Mouse (Mus musculus) kidney, adult 8-10 months (tissue): ENCODE measurements at regions not wholly inside any gene's neighbourhood (a gene's known extent, or its start where the extent isn't known, plus 50 kb on each side); places are given as distances from the start of the nearest gene placed in this dataset.

Experiments used
- DNase-seq, 2 experiments: peaks; one replicate each; pipeline ENCODE4 v3.0.0; 2022

GRCm38 (mm10) chr8:89634864-89635263, 590.9 kb upstream of the Sall1 start:
- no peak for DNase-seq

- DNase-seq: no peak
These were observed 588.3 kb upstream of the Sall1 start for GRCm38 (mm10) chr8:89632304-89632703.

DNA sequence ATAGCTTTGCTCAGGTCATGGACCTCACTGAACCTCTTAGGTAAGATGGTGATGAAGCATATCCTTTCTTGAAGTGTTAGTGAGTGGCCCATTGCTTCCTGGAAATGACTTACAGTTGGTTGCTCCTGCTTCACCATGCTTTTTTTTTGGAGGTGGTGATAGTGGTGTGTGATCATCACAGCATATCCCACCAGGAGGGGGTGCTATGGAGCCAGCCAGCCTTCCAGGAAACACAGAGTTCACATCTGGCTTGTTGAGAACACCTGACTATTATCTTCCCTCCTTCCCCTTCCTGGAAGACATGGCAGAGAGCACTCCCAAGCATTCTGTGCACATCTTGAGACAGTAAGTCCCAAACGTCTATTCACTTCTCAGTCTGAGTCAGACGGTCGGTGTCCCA, 586.6 kb upstream of the Sall1 start:
- DNase-seq: peak; percentile 4 to 24

- no peak for DNase-seq
These were observed 574.1 kb upstream of the Sall1 start for GRCm38 (mm10) chr8:89618089-89618488.

DNA sequence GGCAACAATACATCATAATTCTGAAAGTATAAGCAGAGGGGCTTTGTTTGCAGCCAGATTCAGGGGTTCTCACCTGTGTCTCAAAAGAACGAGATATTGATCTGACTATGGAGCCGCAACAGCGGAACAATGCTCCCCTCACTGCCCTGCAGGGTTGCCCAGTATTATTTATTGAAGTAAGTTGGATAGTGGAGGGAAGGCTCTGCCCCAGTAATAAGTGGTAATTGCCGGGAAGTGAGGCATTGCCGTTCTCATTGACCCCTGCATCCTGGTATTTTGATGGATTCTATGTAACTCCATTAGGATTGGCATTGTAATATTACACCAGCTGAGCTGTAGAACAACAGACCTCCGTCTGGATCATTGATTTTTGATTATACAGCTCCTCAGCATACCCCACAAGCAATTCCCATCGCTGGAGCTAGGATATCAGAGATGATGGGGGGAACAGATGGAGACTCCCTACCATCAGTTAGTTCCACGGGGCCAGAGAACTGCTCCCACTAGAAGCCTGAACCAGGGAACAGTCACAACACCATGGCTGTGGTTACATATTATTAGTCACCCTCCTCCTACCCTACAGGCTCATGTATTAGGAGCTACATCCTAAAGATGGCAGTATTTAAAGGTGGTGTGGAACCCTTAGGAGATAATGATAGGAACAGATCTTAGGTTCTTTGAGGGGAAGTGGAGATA, 572.0 kb upstream of the Sall1 start:
- DNase-seq: no peak

- no peak for DNase-seq
These were observed 565.1 kb upstream of the Sall1 start for GRCm38 (mm10) chr8:89609074-89609473.

DNA sequence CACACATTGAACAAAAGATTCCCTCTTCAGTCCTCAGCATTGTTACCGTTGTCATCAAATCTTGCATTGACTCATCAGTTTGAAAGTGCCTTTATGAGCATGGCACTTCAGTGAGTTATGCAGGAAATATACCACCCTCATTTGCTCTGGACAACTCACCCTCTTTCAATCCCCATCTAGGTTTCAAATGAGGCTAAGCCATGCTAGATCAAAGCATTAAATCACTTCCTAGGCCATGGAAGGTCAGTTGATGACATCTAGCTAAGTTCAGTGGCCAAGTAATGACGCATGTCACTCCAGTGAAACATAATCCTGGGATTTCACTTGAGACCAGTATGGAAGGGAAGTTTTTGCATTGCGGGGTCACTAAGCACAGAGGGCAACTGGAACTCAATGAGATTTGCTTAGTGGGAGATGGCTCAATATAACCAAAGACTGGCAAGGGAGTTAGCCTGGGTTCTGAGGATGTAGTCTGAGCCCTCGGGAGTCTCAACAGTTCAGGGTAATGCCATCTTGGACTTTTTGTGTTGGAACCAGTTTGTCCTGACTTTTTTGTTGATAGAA, 562.0 kb upstream of the Sall1 start:
- no peak for DNase-seq

DNA sequence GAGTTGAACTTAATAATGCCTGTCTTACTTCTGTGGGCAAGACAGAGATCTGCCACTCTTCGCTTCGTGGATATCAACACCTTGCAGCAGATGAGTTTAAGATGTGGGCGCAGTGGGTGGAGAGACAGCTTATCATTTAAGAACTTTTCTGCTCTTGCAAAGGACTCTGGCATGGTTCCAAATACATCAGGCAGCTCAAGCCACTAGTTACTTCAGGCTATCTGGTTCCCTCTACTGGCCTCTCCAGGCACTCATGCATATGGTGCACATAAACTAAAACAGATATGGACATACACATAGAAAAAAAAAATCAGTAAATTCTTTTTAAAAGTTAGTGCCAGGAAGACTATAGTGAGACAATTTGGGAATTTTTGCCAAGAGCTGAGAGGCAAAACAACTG, 560.5 kb upstream of the Sall1 start:
- no peak for DNase-seq

DNA sequence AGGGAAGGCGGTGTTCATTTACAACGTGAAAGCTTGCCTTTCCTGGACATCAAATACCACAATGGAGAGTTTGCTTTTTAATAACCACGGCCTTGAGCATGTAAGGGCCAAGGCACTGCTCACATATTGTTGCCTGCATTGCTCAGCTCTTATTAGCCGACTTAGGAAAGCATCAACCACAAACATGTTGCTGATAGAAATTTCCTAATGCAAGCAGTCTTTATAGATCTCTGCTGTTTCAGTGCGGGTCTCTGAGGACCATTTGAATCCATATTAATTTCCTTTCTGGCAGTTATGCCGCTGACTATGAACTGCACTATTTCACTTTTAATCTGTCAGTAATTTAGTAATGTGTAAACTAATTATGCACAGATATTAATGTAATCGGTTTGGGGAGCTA, 552.4 kb upstream of the Sall1 start:
- no peak for DNase-seq

DNA sequence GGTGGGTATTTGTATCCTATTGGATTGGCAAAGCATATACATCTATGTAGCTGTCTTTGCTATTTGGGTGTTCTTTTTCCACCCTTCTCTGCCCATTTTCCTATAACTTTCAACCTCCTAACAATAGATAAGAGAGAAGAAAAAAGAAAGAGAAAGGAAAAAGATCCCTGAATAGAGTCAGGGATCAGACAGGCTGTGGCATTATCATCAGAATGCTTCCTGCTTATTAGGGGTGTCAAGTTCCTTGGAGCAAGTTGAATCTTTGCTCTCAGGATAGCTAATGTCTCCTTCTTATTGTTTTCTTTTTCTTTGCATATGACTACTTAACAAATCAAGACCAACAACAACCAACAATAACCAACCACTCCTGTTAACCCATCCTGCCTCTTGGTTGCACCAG, 539.1 kb upstream of the Sall1 start:
- no peak for DNase-seq

GRCm38 (mm10) chr8:89582566-89582965, 538.6 kb upstream of the Sall1 start:
- DNase-seq: no peak

DNA sequence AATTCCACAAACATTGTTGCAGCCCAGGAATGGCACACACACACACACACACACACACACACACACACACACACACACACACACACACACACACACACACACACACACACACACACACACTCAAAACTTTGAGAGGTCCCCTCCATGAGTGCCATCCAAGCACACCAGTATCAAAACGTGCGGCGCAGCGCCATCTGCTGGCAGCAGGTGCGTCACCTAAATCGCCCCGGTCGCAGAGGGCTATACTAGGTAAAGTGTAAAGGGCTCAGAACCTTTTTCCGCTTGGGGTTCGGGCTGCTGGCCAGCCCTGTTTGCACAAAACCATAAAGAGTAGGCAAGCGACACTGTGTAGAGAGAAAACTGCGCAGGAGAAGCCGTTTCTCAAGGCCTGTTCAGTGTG, 527.9 kb upstream of the Sall1 start:
- DNase-seq: peak; percentile 57 to 80

GRCm38 (mm10) chr8:89570639-89571325, 526.8 kb upstream of the Sall1 start:
- DNase-seq: no peak

DNA sequence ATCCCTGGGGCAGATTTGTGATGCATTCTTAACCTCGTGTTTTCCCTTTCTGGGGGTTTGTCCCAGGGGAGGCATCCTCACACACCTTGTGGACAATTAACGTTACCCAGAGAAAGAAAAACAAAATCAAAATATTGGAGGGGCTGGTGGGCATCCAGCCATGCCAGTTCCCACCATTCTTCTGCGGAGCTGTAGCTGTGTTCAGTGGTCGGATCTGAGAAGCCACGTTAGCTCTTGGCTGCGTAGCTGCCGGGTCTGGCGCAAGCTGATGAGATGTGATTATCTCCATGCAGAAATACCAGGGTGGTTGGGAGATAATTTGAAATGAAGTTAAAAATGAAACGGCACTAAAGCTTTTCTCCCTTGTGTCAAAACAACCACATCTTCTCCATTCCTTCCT, 525.4 kb upstream of the Sall1 start:
- DNase-seq: no peak

DNA sequence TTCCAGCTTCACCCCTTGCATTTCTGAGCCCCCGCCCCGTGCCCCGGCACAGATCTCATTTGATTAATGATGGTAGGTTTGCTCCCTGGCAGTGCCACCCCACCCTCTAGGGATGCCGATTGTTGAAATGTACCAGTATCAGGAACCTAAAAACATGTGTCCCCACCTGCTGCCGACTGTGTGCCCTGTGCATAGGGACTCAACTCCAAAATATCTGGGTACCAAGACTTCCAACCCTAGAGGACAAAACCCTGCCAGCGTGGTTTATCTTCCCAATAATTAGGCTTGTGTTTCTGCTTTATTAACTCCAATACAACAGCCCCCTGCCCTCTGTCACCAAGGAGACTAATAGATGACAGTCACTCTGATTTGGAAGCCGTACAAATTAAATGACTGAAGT, 524.7 kb upstream of the Sall1 start:
- no peak for DNase-seq

GRCm38 (mm10) chr8:89566986-89567385, 523.0 kb upstream of the Sall1 start:
- no peak for DNase-seq

DNA sequence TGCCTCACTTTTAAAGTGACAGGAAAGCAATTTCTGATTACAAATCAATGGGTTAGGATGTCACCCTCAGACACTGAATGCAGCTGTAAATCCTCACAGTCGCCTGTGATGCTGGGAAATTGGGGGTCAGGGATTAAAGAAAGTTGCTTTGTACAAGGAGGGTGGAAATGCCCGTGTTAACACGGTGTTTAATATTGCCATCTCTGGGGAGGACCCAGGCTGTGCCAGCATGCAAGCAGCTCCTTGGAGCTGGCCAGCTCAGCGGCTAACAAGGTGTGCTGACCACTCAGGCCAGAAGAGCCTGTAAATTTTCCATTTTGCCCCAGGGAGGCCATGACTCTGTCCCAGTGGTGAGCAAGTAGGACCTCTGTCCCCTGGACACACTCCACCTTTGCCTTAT, 522.5 kb upstream of the Sall1 start:
- no peak for DNase-seq

GRCm38 (mm10) chr8:89565147-89565826, 521.3 kb upstream of the Sall1 start:
- DNase-seq: no peak

GRCm38 (mm10) chr8:89563544-89563943, 519.6 kb upstream of the Sall1 start:
- no peak for DNase-seq

GRCm38 (mm10) chr8:89562597-89562996, 518.6 kb upstream of the Sall1 start:
- DNase-seq: no peak

- DNase-seq: no peak
These were observed 497.3 kb upstream of the Sall1 start for GRCm38 (mm10) chr8:89541231-89541630.

GRCm38 (mm10) chr8:89534605-89535004, 490.6 kb upstream of the Sall1 start:
- no peak for DNase-seq

DNA sequence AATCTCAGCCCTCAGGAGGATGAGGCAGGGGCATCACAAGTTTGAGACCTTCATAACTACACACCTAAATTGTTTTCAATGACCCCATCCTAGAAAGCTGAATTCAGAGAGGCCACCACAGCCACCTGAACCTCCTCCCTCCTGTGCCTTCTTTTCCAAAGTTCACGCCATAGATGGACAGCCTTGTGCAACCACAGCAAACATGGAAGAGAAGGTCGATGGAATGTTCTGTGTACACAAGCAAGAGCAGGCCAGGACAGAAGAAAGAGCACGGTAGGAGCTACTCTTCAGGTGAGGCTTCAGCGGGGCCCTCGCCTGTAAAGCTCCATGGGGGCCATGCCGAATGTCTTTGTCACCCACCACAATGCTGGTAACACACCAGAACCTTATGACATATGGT, 481.1 kb upstream of the Sall1 start:
- DNase-seq: no peak

- DNase-seq: no peak
These were observed 479.4 kb upstream of the Sall1 start for GRCm38 (mm10) chr8:89523336-89523735.
